ENCODE assay signal across 9 mouse cellular contexts in the genomic region with DNA sequence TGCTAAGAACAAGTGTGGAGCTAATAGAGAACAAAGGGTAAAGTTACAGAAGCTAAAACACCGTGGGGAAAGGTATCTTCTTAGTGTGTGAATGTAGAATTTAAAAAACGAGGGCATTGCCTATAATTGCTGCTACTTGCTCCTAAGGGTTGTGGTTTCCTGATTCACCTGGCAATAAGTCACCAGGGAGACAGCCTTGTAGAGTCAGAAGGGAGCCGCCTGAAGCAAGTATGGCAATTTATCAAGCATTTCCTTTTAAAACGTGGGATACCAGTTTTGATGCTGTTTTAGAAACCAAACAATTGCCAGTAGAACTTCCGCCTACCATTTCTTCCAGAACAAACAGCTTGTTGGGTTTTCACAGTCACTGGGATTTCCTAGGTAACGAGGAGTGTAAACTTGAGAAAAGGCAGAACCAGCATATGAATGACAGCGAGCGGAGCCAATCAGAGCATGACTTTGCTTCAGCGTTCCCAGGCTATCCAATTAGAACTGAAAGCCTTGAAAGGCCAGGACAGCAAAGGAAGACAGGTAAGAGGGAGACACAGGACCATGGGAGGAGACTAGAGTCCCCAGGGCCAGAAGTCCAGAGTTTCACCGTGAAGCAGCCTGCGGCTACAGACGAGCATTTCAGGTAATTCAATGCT. TPM values are rescaled to one million over a fixed set of nuclear protein-coding genes. Genes with fewer than 3 reads are reported as not detected.
DNase-seq lines count a peak whose midpoint lies in the region; ATAC-seq lines count a peak whose summit lies in the region.
"Had no signal": no experiment of that assay in that cellular context is flagged by ENCODE, and none has a peak within 500 bp of the region (broad histone marks: within the 10 kb centered on the region; RNA-seq: fewer than 3 reads in every experiment).

Capsl (plus strand) TSS at position 495 of the 647 bp plus-strand sequence.

- no peak within 1 kb of the TSS for H3K9ac ChIP-seq in heart, embryonic 11.5 days (ENCODE audit: low read depth, low read length)
- H3K9ac ChIP-seq in embryonic facial prominence, embryonic 13.5 days: no peak within 1 kb of the TSS
- H3K9ac ChIP-seq in lung, embryonic 16.5 days (ENCODE audit: low read length): no peak within 1 kb of the TSS
- H3K9ac ChIP-seq: neural tube, embryonic 13.5 days had no signal

- H3K9me3 ChIP-seq in heart, embryonic 11.5 days (replicated peaks; ENCODE audit: control insufficient read depth, low read length): no peaks in the 10 kb centered on the region
- no peaks in the 10 kb centered on the region for H3K9me3 ChIP-seq in embryonic facial prominence, embryonic 13.5 days
- no peaks in the 10 kb centered on the region for H3K9me3 ChIP-seq in lung, embryonic 16.5 days (ENCODE audit: control insufficient read depth, low read length)
- H3K9me3 ChIP-seq: neural tube, embryonic 13.5 days had no signal

- no peak for ATAC-seq in heart, embryonic 11.5 days (replicated peaks; ENCODE audit: insufficient number of reproducible peaks, low FRiP score, low TSS enrichment)
- no peak for ATAC-seq in embryonic facial prominence, embryonic 13.5 days (ENCODE audit: insufficient number of reproducible peaks, insufficient read depth, low FRiP score, low TSS enrichment, low read depth)
- peak; percentile 92 for ATAC-seq in lung, embryonic 16.5 days (ENCODE audit: low read depth)

- H3K4me1 ChIP-seq in heart, embryonic 11.5 days (ENCODE audit: control insufficient read depth, insufficient read depth, low read length): no peaks in the 10 kb centered on the region
- H3K4me1 ChIP-seq in embryonic facial prominence, embryonic 13.5 days: no peaks in the 10 kb centered on the region
- H3K4me1 ChIP-seq in lung, embryonic 16.5 days (replicated peaks; ENCODE audit: control insufficient read depth, insufficient read depth, low read length): no peaks in the 10 kb centered on the region
- H3K4me1 ChIP-seq: neural tube, embryonic 13.5 days had no signal

- DNase-seq in heart, postnatal 10 days: peak; percentile 13 to 34
- peak; percentile 39 for DNase-seq in hindlimb bud, embryonic 11.5 days (ENCODE audit: extremely low spot score, low read depth, low spot score)
- DNase-seq in layer of hippocampus, postnatal 36 days: peak; percentile 75 to 78
- peak; percentile 64 for DNase-seq in ovary, postnatal 36 days (ENCODE audit: low spot score)
- peak; percentile 77 to 80 for DNase-seq in urinary bladder, postnatal 36 days (ENCODE audit: low spot score in 2 of 2)

- H3K4me2 ChIP-seq in heart, embryonic 11.5 days: no peak within 1 kb of the TSS
- H3K4me2 ChIP-seq in embryonic facial prominence, embryonic 13.5 days: peak within 1 kb of the TSS; percentile 28; the same call in 1 of the 2 replicates
- peak within 1 kb of the TSS; percentile 38 for H3K4me2 ChIP-seq in lung, embryonic 16.5 days (ENCODE audit: low read depth, low read length)
- H3K4me2 ChIP-seq: neural tube, embryonic 13.5 days had no signal

- H3K27me3 ChIP-seq in heart, embryonic 11.5 days (ENCODE audit: control insufficient read depth, insufficient read depth, low read length): no peaks in the 10 kb centered on the region
- no peaks in the 10 kb centered on the region for H3K27me3 ChIP-seq in embryonic facial prominence, embryonic 13.5 days
- no peaks in the 10 kb centered on the region for H3K27me3 ChIP-seq in lung, embryonic 16.5 days (ENCODE audit: control insufficient read depth, insufficient read depth, low read depth, low read length)
- H3K27me3 ChIP-seq: neural tube, embryonic 13.5 days had no signal

- WGBS in heart, embryonic 11.5 days (ENCODE audit: insufficient replicate concordance): 50% methylated on average over 12 of the region's 12 CpGs
- WGBS in embryonic facial prominence, embryonic 13.5 days: 43% methylated on average over 12 of the region's 12 CpGs
- WGBS in lung, embryonic 16.5 days: 35% methylated on average over 12 of the region's 12 CpGs

- intact Hi-C loops in heart, postnatal 10 days (cut with DNase I): no loop called here

- no peak within 1 kb of the TSS for H3K27ac ChIP-seq in heart, embryonic 11.5 days (ENCODE audit: low read depth, low read length)
- no peak within 1 kb of the TSS for H3K27ac ChIP-seq in embryonic facial prominence, embryonic 13.5 days
- no peak within 1 kb of the TSS for H3K27ac ChIP-seq in lung, embryonic 16.5 days (ENCODE audit: low read length)
- H3K27ac ChIP-seq: neural tube, embryonic 13.5 days had no signal

- no peak within 1 kb of the TSS for H3K4me3 ChIP-seq in heart, embryonic 11.5 days (ENCODE audit: low read depth, low read length)
- no peak within 1 kb of the TSS for H3K4me3 ChIP-seq in embryonic facial prominence, embryonic 13.5 days
- peak within 1 kb of the TSS; percentile 33 for H3K4me3 ChIP-seq in lung, embryonic 16.5 days (ENCODE audit: low read length)
- H3K4me3 ChIP-seq: neural tube, embryonic 13.5 days had no signal

- no peaks in the 10 kb centered on the region for H3K36me3 ChIP-seq in heart, embryonic 11.5 days (ENCODE audit: control insufficient read depth, insufficient read depth, low read length)
- H3K36me3 ChIP-seq in embryonic facial prominence, embryonic 13.5 days: no peaks in the 10 kb centered on the region
- no peaks in the 10 kb centered on the region for H3K36me3 ChIP-seq in lung, embryonic 16.5 days (ENCODE audit: control insufficient read depth, insufficient read depth, low read length)
- H3K36me3 ChIP-seq: neural tube, embryonic 13.5 days had no signal

RNA-seq across cellular contexts. Expression of gene Capsl, which starts in this region (rescaled TPM):
- total RNA-seq in heart, postnatal 10 days (2021): not detected
- 0.23 TPM in 1 of 2 replicates, not detected in the other for polyA plus RNA-seq in heart, embryonic 11.5 days (2014; fragmentation: Nextera tagmentation; extraction: Ambion mirVana)
- polyA plus RNA-seq in embryonic facial prominence, embryonic 13.5 days (2015; fragmentation: Nextera tagmentation; extraction: Ambion mirVana): 1.5 and 1.9 TPM in 2 replicates
- 1 to 10 TPM; 1.7 to 3.1 TPM for total RNA-seq in layer of hippocampus, postnatal 36 days (2021)
- 14.7 and 19.1 TPM in 2 replicates for polyA plus RNA-seq in lung, embryonic 16.5 days (2015; fragmentation: Nextera tagmentation; extraction: Ambion mirVana)

Comparison
In these comparisons a context has a peak if more than half of its experiments do, and no peak if none do; other contexts are left out.
1. Peak in DNase-seq in heart, postnatal 10 days; RNA of the gene not detected or under 1 TPM.
2. DNase-seq: peak in every context shown above with its lines; median percentile 78 in urinary bladder, postnatal 36 days; 76 in layer of hippocampus, postnatal 36 days; 64 in ovary, postnatal 36 days; 39 in hindlimb bud, embryonic 11.5 days; 24 in heart, postnatal 10 days.